Mouse (Mus musculus): ENCODE results near the gene Ctc1. TPM values are rescaled to one million over a fixed set of nuclear protein-coding genes. Genes with fewer than 3 reads are reported as not detected.
A peak's percentile ranks its signal among the peaks of the same experiment; 100 is the strongest.

The Ctc1 gene
- polyA plus RNA-seq, 1 experiment from 2014 or later, result 90.9 TPM

DNA sequence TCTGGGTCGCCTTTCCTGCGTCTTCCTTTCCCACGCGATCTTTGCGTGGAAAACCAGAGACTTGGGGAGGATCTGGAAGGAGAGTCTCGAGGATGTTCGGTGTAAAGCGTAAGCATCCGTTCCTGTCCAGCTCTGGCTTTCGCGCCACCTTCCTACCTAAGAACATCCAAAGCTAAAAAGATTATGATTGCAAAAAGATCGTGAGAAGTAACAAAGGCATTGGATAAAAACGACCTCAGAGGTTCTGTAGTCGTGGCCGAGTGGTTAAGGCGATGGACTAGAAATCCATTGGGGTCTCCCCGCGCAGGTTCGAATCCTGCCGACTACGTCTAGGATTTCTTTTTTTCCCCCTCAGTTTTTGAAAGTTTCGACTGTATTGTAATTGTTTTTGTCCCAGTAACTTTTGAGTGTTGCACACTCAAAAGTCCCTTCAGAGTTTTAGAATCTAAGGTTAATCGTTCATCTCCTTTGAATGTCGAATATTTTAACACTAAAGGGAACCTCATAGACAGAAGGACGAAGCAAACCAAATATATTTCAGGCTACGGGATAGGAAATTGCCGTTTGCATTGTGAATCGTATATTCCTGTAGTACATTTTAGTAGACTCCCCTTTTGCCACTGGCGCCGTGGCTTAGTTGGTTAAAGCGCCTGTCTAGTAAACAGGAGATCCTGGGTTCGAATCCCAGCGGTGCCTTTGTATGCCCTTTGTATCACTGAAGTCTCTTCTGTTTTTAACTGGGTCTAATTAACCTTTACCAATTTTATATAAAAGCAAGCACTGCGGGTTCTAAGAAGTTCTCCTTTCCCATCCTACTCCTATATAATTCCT, 21.7 kb downstream of the Ctc1 start:
- Histone ChIP-seq H3K4me3 (peak overlapping the region; percentile 71), H3K27ac (peak overlapping the region; percentile 89), H3K9me3 (no peaks in the 10 kb centered on the region), H3K4me1 (replicated peaks) (peaks cover 33% of the 10 kb centered on the region), H3K36me3 (peaks cover 38% of the 10 kb centered on the region), H3K27me3 (ENCODE audit: insufficient read depth, poor library complexity, severe bottlenecking) (no peaks in the 10 kb centered on the region)
- peak; percentile 86 for DNase-seq (ENCODE audit: low spot score)
- under 1% methylated on average over 34 of the region's 34 CpGs for whole genome bisulfite sequencing

DNA sequence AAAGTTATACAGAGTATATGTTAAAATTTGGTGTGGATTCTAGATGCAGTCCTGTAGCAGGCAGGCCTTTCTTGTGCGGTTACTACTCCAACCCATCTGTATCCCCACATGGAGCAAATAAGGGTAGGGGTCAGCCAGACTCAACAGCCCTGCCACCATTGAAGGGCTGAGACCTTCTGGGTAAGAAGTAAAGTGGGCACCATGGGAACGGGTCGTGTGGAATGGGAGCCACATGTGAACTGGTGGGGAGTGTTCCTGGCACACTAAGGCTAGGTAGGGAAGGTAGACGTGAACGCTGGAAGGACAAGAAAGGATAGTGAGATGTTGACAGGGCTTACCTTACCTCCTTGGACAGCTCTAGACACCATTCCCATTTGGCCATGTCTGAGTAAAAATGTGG, 22.5 kb downstream of the Ctc1 start:
- DNase-seq (ENCODE audit: low spot score), result no peak
- 70% methylated on average over 5 of the region's 5 CpGs for WGBS
- Histone ChIP-seq H3K4me3 (peak overlapping the region; percentile 71), H3K27me3 (ENCODE audit: insufficient read depth, poor library complexity, severe bottlenecking) (no peaks in the 10 kb centered on the region), H3K9me3 (no peaks in the 10 kb centered on the region), H3K27ac (no peak overlapping the region), H3K4me1 (replicated peaks) (peaks cover 33% of the 10 kb centered on the region), H3K36me3 (peaks cover 31% of the 10 kb centered on the region)

DNA sequence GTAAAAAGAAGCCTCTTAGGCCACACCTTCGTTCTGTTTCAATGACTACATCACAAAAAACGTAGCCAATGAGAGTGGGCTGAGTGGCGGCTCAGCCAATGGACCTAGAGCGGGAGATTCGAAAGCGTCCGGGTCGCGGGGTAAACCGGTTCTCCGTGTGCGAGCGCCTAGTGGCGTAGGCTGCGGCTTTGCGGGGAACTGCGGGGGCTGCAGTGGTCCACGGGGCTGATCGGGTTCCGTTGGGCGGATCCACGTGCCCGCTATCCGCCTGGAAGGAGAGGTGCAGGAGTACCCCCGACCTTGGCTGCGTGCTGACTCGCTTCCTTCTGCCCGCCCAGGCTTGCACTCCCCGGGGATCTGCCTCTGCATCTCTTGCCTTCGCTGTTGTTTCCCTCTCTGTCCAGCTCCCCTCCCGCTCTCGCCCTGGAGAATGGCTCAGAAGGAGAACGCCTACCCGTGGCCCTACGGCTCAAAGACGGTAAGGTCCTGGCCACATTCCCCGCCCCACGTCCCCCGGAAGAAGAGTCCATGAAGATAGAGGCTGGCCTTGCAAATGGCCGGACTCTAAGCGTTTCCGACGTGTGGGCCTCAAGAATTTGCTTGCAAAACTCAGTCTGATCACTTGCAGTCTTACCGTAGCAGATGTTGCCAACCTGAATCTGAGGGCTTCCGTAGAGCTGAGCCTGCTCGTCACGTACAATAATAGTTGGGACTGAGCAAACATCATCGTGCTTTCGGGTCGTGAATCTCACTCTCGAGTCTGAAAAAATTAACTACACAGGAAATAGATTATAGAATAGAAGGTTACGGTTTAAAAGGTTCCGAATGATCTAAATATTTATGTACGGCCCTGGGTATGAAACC, 30.1 kb downstream of the Ctc1 start, which contains the start of gene Aurkb:
Aurkb (plus strand) TSS at position 117 of the 864 bp plus-strand sequence.
- Histone ChIP-seq H3K4me3 (peak within 1 kb of the TSS; percentile 93), H3K4me1 (replicated peaks) (peaks cover 39% of the 10 kb centered on the region), H3K27me3 (ENCODE audit: insufficient read depth, poor library complexity, severe bottlenecking) (no peaks in the 10 kb centered on the region), H3K27ac (peak within 1 kb of the TSS; percentile 97), H3K36me3 (peaks cover 35% of the 10 kb centered on the region), H3K9me3 (no peaks in the 10 kb centered on the region)
- WGBS, result under 1% methylated on average over 54 of the region's 54 CpGs
- peak; percentile 90 for DNase-seq (ENCODE audit: low spot score)

DNA sequence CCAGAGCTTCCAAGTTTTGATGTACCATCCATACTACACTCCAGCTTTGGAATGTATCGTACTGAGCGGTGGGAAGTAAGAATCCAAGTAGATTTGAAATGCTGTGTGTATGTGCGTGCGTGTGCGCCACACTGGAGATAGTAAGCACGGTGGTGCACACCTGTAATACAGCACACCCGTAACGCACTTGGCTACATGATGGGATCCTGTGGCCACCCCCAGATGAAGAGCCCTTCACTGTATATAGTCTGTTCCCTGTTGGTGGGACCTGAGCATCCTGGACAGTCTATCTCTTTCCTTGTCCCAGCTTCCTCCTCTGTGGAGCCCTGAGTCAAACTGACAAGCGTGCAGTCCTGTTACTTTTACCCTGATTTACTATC, 30.7 kb downstream of the Ctc1 start:
- Histone ChIP-seq H3K4me3 (peak overlapping the region; percentile 93), H3K36me3 (peaks cover 41% of the 10 kb centered on the region), H3K27me3 (ENCODE audit: insufficient read depth, poor library complexity, severe bottlenecking) (no peaks in the 10 kb centered on the region), H3K9me3 (no peaks in the 10 kb centered on the region), H3K4me1 (replicated peaks) (peaks cover 44% of the 10 kb centered on the region), H3K27ac (peak overlapping the region; percentile 97)
- DNase-seq (ENCODE audit: low spot score), result no peak
- 21% methylated on average over 9 of the region's 9 CpGs for WGBS

DNA sequence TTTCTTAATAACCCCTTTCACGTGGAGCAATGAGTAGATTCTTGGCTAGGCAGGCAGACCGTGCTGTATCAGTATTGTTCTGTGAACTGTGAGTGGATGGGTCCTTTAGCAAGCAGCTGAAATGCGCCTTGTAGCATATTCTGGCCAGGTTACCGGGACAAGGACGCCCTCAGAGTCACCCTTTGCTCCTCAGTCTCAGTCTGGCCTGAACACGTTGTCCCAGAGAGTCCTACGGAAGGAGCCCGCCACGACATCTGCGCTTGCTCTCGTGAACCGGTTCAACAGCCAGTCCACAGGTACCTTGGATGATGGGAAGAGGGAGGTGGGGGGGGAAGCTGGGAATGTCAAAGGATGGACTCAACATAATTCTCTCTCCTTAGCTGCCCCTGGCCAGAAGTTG, 31.9 kb downstream of the Ctc1 start:
- Histone ChIP-seq H3K27ac (peak overlapping the region; percentile 20; the same call in 1 of the 2 replicates), H3K9me3 (no peaks in the 10 kb centered on the region), H3K36me3 (peaks cover 52% of the 10 kb centered on the region), H3K4me3 (peak overlapping the region; percentile 93), H3K27me3 (ENCODE audit: insufficient read depth, poor library complexity, severe bottlenecking) (no peaks in the 10 kb centered on the region), H3K4me1 (replicated peaks) (peaks cover 49% of the 10 kb centered on the region)
- 94% methylated on average over 12 of the region's 12 CpGs for WGBS
- no peak for DNase-seq (ENCODE audit: low spot score)

DNA sequence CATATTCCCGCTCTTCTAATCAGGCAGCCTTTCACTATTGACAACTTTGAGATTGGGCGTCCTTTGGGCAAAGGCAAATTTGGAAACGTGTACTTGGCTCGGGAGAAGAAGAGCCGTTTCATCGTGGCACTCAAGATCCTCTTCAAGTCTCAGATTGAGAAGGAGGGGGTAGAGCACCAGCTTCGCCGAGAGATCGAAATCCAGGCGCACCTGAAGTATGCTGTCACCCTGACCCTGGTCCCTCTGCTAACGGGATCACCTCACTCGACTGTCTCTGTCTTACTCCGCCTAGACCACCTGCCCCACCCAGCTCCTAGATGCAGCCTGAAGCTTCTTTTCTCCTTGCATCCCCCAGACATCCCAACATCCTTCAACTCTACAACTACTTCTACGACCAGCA, 32.4 kb downstream of the Ctc1 start:
- Histone ChIP-seq H3K4me3 (peak overlapping the region; percentile 93), H3K27ac (no peak overlapping the region), H3K9me3 (no peaks in the 10 kb centered on the region), H3K36me3 (peaks cover 57% of the 10 kb centered on the region), H3K27me3 (ENCODE audit: insufficient read depth, poor library complexity, severe bottlenecking) (no peaks in the 10 kb centered on the region), H3K4me1 (replicated peaks) (peaks cover 49% of the 10 kb centered on the region)
- DNase-seq (ENCODE audit: low spot score), result no peak
- WGBS, result 94% methylated on average over 14 of the region's 14 CpGs

DNA sequence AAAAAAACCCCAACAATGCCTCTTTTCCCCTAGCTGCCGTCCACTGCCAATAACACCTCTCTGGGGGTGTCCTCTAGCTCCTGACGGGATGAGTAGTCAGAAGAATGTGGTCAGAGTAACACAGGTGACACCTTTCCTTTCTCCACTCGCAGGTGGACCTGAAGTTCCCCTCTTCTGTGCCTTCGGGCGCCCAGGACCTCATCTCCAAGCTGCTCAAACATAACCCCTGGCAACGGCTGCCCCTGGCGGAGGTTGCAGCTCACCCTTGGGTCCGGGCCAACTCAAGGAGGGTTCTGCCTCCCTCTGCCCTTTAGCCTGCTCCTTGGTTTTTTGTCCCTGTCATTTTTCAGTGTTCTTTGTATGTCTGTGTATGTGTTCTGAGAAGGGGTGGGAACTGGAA, 35.0 kb downstream of the Ctc1 start:
- H3K36me3 ChIP-seq, result peaks cover 71% of the 10 kb centered on the region
- WGBS, result 89% methylated on average over 8 of the region's 8 CpGs

DNA sequence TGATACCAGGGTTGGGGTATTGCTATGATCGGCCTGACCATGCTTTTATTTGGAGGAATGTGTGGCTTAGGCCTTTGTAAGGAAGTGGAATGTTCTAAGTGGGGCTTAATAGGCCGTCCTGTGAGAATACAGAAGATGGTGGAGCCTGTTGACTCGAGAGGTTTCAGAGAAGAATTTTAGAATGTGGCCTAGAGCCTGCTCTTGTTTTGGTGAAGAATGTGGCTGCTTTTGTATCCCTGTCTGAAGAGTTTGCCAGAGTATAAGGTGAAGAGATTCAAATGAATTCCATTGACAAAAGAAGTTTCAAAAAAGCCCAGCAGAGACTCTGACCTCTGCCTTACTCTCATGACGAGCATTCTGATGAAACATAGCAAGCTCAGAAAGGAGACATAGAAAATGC, 36.1 kb downstream of the Ctc1 start:
- Histone ChIP-seq H3K4me3 (no peak overlapping the region), H3K9me3 (no peaks in the 10 kb centered on the region), H3K27me3 (ENCODE audit: insufficient read depth, poor library complexity, severe bottlenecking) (no peaks in the 10 kb centered on the region), H3K36me3 (peaks cover 71% of the 10 kb centered on the region), H3K4me1 (replicated peaks) (peaks cover 43% of the 10 kb centered on the region), H3K27ac (no peak overlapping the region)
- WGBS, result 62% methylated on average over 4 of the region's 4 CpGs
- DNase-seq (ENCODE audit: low spot score), result no peak

More for the DNA sequence above, 35.0 kb downstream of the Ctc1 start:
- DNase-seq (ENCODE audit: low spot score), result no peak
- H3K27me3 ChIP-seq (ENCODE audit: insufficient read depth, poor library complexity, severe bottlenecking), result no peaks in the 10 kb centered on the region
- no peaks in the 10 kb centered on the region for H3K9me3 ChIP-seq
- no peak overlapping the region for H3K27ac ChIP-seq
- no peak overlapping the region for H3K4me3 ChIP-seq
- H3K4me1 ChIP-seq (replicated peaks), result peaks cover 49% of the 10 kb centered on the region

DNA sequence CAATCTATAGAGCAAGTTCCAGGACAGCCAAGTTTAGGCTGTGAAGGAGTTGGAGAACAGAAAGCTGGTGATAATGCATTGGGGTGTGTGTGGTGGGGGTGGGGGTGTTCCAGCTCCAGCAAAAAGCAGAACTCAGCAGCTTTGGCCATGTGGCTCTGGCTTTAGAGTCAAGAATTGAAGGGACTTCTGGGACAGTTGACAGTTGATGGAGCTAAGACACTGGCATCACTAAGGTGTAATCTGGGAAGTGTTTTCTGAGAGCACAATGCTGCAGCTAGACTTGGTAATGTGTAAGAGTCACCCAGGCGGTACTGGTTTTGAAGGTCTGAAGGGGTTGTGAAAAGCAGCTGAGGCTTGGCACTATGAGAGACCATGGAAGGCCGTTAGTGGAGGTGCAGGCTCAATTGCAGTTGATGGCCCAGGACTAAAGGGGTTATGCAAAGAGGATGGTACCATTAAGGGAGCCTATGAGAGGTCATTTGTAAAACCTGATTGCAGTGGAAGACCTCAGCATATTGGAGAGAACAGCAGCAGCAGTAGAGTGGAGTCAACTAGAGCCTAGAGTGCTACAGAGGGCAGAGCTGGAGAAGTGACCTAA, 37.2 kb downstream of the Ctc1 start:
- no peak overlapping the region for H3K27ac ChIP-seq
- H3K27me3 ChIP-seq (ENCODE audit: insufficient read depth, poor library complexity, severe bottlenecking), result no peaks in the 10 kb centered on the region
- 89% methylated on average over 2 of the region's 2 CpGs for WGBS
- no peak for DNase-seq (ENCODE audit: low spot score)
- peaks cover 33% of the 10 kb centered on the region for H3K4me1 ChIP-seq (replicated peaks)
- no peaks in the 10 kb centered on the region for H3K9me3 ChIP-seq
- H3K36me3 ChIP-seq, result peaks cover 65% of the 10 kb centered on the region
- no peak overlapping the region for H3K4me3 ChIP-seq

DNA sequence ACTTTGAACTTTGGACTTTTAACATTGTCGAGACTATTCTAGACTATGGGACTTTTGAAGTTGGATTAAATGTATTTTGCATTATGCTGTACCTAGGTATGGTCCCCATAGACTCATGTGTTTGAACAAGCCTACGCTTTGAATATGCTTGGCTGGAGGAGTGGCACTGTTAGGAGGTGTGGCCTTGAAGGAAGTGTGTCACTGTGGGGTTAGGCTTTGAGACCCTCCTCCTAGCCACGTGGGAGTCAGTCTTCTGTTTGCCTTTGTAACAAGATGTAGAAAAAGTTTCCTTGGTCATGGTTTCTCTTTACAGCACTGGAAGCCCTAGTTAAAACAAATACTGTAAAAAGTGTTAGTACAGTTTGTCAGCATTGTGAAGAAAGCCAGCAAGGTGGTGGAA, 38.1 kb downstream of the Ctc1 start:
- WGBS, result 80% methylated on average over 3 of the region's 3 CpGs
- H3K4me1 ChIP-seq (replicated peaks), result peaks cover 33% of the 10 kb centered on the region
- peaks cover 55% of the 10 kb centered on the region for H3K36me3 ChIP-seq
- no peak overlapping the region for H3K27ac ChIP-seq
- no peaks in the 10 kb centered on the region for H3K27me3 ChIP-seq (ENCODE audit: insufficient read depth, poor library complexity, severe bottlenecking)
- DNase-seq (ENCODE audit: low spot score), result no peak
- H3K4me3 ChIP-seq, result no peak overlapping the region
- no peaks in the 10 kb centered on the region for H3K9me3 ChIP-seq

DNA sequence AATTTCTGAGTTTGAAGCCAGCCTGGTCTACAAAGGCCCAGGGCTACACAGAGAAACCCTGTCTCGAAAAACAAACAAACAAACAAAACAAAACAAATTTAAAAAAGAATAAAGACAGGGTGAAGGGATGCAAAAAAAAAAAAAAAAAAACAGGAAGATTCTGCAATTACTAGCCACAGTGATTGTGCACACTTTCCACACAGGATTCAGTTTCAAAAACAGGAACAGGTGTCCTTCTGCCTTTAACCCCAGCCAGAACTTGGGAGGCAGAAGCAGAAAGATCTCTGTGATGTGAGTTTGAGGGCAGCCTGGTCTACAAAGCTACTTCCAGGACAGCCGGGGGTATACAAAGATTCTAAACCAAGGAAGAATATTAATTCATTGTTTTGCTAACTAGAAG, 42.6 kb downstream of the Ctc1 start:
- H3K27ac ChIP-seq, result peak overlapping the region; percentile 93
- 79% methylated on average over 2 of the region's 2 CpGs for WGBS
- no peaks in the 10 kb centered on the region for H3K9me3 ChIP-seq

DNA sequence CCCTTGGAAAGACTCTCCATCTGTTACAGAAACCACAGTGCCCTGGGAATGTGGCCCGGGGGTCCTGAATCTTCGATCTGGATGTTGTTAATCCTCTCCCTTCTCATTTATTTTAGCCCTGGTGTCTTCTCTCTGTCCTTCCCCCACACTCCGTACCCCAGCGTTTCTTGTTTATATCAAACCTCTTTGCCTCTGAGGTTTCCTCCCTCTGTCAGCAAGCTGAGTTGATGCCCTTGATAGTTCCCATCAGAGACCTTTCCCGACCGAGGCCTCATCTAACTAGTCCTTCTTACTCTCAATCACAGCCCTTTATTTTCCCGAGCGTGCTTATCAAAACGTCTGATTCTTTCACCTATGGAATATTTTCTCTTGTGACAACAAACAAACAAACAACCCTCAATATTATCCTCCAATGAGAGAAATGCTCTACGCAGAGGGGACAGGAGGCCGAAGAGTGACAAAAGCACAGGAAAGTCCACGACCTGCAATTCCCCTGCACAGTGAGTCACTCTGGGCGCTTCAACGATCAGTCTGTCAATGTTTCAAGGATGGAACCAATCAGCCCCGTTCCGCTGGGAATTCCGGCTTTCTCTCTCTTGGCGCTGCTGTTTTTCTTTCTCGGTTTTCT, 43.1 kb downstream of the Ctc1 start:
- DNase-seq (ENCODE audit: low spot score), result no peak
- Histone ChIP-seq H3K27ac (peak overlapping the region; percentile 93), H3K36me3 (peaks cover 7% of the 10 kb centered on the region), H3K4me1 (replicated peaks) (peaks cover 35% of the 10 kb centered on the region), H3K9me3 (no peaks in the 10 kb centered on the region), H3K27me3 (ENCODE audit: insufficient read depth, poor library complexity, severe bottlenecking) (peaks cover 8% of the 10 kb centered on the region; the same call in 1 of the 2 replicates), H3K4me3 (peak overlapping the region; percentile 83)
- 2% methylated on average over 19 of the region's 19 CpGs for WGBS

More for the DNA sequence above, 42.6 kb downstream of the Ctc1 start:
- Histone ChIP-seq H3K4me3 (peak overlapping the region; percentile 83), H3K36me3 (peaks cover 13% of the 10 kb centered on the region), H3K4me1 (replicated peaks) (peaks cover 34% of the 10 kb centered on the region), H3K27me3 (ENCODE audit: insufficient read depth, poor library complexity, severe bottlenecking) (peaks cover 8% of the 10 kb centered on the region; the same call in 1 of the 2 replicates)
- no peak for DNase-seq (ENCODE audit: low spot score)
